Mouse (Mus musculus) T-helper 17 cell (primary cell): ENCODE measurements around the gene Bcat2.

Experiments used
- in situ Hi-C, 2 experiments: fragments of 300-600 bp; cut with MboI, MseI; formaldehyde crosslinking; loops; 1 replicate in 1 of 2; 2 replicates in 1 of 2; pipeline ENCODE4 v1.15.1; 2025; ENCODE audit warnings: high pct_unique_total_duplicates in 2 of 2

Bcat2 gene

GRCm38 (mm10) chr7:45574472-45575379 is 4.8 kb downstream of the Bcat2 start:
- in situ Hi-C loops = no loop called here

GRCm38 (mm10) chr7:45585923-45586322 is 16.0 kb downstream of the Bcat2 start:
- in situ Hi-C loops = no loop called here

- in situ Hi-C loops = no loop called here
Measured at GRCm38 (mm10) chr7:45587631-45588592, 18.0 kb downstream of the Bcat2 start.

- in situ Hi-C loops = no loop called here
Measured at GRCm38 (mm10) chr7:45589173-45589572, 19.2 kb downstream of the Bcat2 start.

- in situ Hi-C loops = loop anchor here in 1 of 2 experiments (5.0 kb wide), 1 partner anchor 82 kb away; no protein-coding TSS in a partner anchor
Measured at GRCm38 (mm10) chr7:45589898-45590297, 19.9 kb downstream of the Bcat2 start.

GRCm38 (mm10) chr7:45590874-45591273 is 20.9 kb downstream of the Bcat2 start:
- in situ Hi-C loops = loop anchor here in 1 of 2 experiments (5.0 kb wide), 1 partner anchor 81 kb away; no protein-coding TSS in a partner anchor

GRCm38 (mm10) chr7:45591880-45592279 is 21.9 kb downstream of the Bcat2 start:
- in situ Hi-C loops = loop anchor here in 1 of 2 experiments (5.0 kb wide), 1 partner anchor 80 kb away; no protein-coding TSS in a partner anchor

- in situ Hi-C loops = loop anchor here in 1 of 2 experiments (5.0 kb wide), 1 partner anchor 79 kb away; no protein-coding TSS in a partner anchor
Measured at GRCm38 (mm10) chr7:45593118-45593815, 23.3 kb downstream of the Bcat2 start.

GRCm38 (mm10) chr7:45595176-45595575 is 25.2 kb downstream of the Bcat2 start:
- in situ Hi-C loops = no loop called here

GRCm38 (mm10) chr7:45596107-45596506 is 26.2 kb downstream of the Bcat2 start:
- in situ Hi-C loops = no loop called here

- in situ Hi-C loops = no loop called here
Measured at GRCm38 (mm10) chr7:45597013-45597412, 27.1 kb downstream of the Bcat2 start.

- in situ Hi-C loops = no loop called here
Measured at GRCm38 (mm10) chr7:45597527-45597926, 27.6 kb downstream of the Bcat2 start.

- in situ Hi-C loops = no loop called here
Measured at GRCm38 (mm10) chr7:45598960-45599879, 29.3 kb downstream of the Bcat2 start.

- in situ Hi-C loops = no loop called here
Measured at GRCm38 (mm10) chr7:45605704-45606289, 35.8 kb downstream of the Bcat2 start.

- in situ Hi-C loops = no loop called here
Measured at GRCm38 (mm10) chr7:45609511-45609910, 39.6 kb downstream of the Bcat2 start.

GRCm38 (mm10) chr7:45616277-45616676 is 46.3 kb downstream of the Bcat2 start:
- in situ Hi-C loops = no loop called here

- in situ Hi-C loops = no loop called here
Measured at GRCm38 (mm10) chr7:45617042-45617695, 47.2 kb downstream of the Bcat2 start, which contains the start of gene Fut1. Fut1 (plus strand) TSS chr7:45617289.

- in situ Hi-C loops = no loop called here
Measured at GRCm38 (mm10) chr7:45618316-45618715, 48.4 kb downstream of the Bcat2 start.

- in situ Hi-C loops = no loop called here
Measured at GRCm38 (mm10) chr7:45619592-45619991, 49.6 kb downstream of the Bcat2 start.
